Mouse (Mus musculus) midbrain, embryonic 16.5 days (tissue): ENCODE measurements around the gene Per1. TPM values are rescaled to one million over a fixed set of nuclear protein-coding genes. Genes with fewer than 3 reads are reported as not detected.

Experiments
- ATAC-seq: fragments of 200-750 bp; cut with Nextera tagmentation; 2 replicates; pipeline ENCODE4 v1.8.0; 2017; ENCODE audit warnings: moderate TSS enrichment
- H3K27ac ChIP-seq: fragments of 300-500 bp; sonication (generic); 2 replicates; pipeline ENCODE4 v1.5.1; 2014; ENCODE audit warnings: mild to moderate bottlenecking, low read length, mixed read lengths
- H3K27me3 ChIP-seq: fragments of 300-500 bp; sonication (generic); 2 replicates; pipeline ENCODE4 v1.6.1; 2014; ENCODE audit warnings: low read depth, low read length, mixed read lengths; ENCODE audit not compliant: control insufficient read depth, insufficient read depth
- H3K36me3 ChIP-seq: fragments of 300-500 bp; sonication (generic); 2 replicates; pipeline ENCODE4 v1.6.1; 2014; ENCODE audit warnings: mild to moderate bottlenecking, low read length, moderate library complexity, mixed read lengths; ENCODE audit not compliant: control insufficient read depth, insufficient read depth
- H3K4me1 ChIP-seq: fragments of 300-500 bp; sonication (generic); 2 replicates; pipeline ENCODE4 v1.6.1; 2014; ENCODE audit warnings: mild to moderate bottlenecking, low read length, mixed read lengths; ENCODE audit not compliant: control insufficient read depth, insufficient read depth
- H3K4me2 ChIP-seq: fragments of 300-500 bp; sonication (generic); 2 replicates; pipeline ENCODE4 v1.6.1; 2014; ENCODE audit warnings: mild to moderate bottlenecking, low read length, mixed read lengths
- H3K4me3 ChIP-seq: fragments of 300-500 bp; sonication (generic); 2 replicates; pipeline ENCODE4 v1.5.1; 2014; ENCODE audit warnings: low read depth, mild to moderate bottlenecking, low read length, moderate library complexity, mixed read lengths
- H3K9ac ChIP-seq: fragments of 300-500 bp; sonication (generic); 2 replicates; pipeline ENCODE4 v1.6.1; 2014; ENCODE audit warnings: low read depth, low read length, mixed read lengths
- H3K9me3 ChIP-seq: fragments of 300-500 bp; sonication (generic); replicated peaks from 2 replicates; pipeline ENCODE4 v1.6.1; 2014; ENCODE audit warnings: mild to moderate bottlenecking, low read length, mixed read lengths; ENCODE audit not compliant: control insufficient read depth, poor library complexity, severe bottlenecking
- WGBS: fragments of 180-500 bp; shearing (Covaris S2); extraction: QIAGEN DNeasy Blood & Tissue Kit; methylation state at CpG from one replicate; pipeline ENCODE4 v1.1.7; 2014; 5-methylcytosine and 5-hydroxymethylcytosine counted together
- polyA plus RNA-seq: library from polyadenylated mRNA; unstranded; fragments of >200 nt; fragmentation: Nextera tagmentation; extraction: Ambion mirVana; gene quantifications from 2 replicates; pipeline ENCODE4 v1.2.1, GENCODE M21; 2015

Gene Per1
- polyA plus RNA-seq, 1 experiment from 2014 or later, result 12.4 TPM

- Histone ChIP-seq H3K9ac (0 out of 2 replicates have a peak overlapping the region, but pooled peaks have one; percentile 26), H3K4me1 (peaks cover 1% of the 10 kb centered on the region; the same call in 1 of the 2 replicates), H3K27ac (no peak overlapping the region), H3K36me3 (peaks cover 47% of the 10 kb centered on the region), H3K4me2 (no peak overlapping the region), H3K4me3 (no peak overlapping the region), H3K27me3 (no peaks in the 10 kb centered on the region), H3K9me3 (no peaks in the 10 kb centered on the region)
- ATAC-seq, result no peak
- 86% methylated on average over 2 of the region's 2 CpGs for WGBS
Measured at GRCm38 (mm10) chr11:69105796-69106195, 10.8 kb downstream of the Per1 start.

- Histone ChIP-seq H3K4me2 (no peak overlapping the region), H3K27me3 (no peaks in the 10 kb centered on the region), H3K4me1 (0 out of 2 replicates have a peak, but pooled peaks cover 2% of the 10 kb centered on the region), H3K36me3 (peaks cover 45% of the 10 kb centered on the region), H3K9me3 (no peaks in the 10 kb centered on the region), H3K4me3 (no peak overlapping the region), H3K9ac (no peak overlapping the region), H3K27ac (no peak overlapping the region)
- 92% methylated on average over 11 of the region's 11 CpGs for WGBS
- ATAC-seq, result no peak
Measured at GRCm38 (mm10) chr11:69106299-69106698, 11.3 kb downstream of the Per1 start.

GRCm38 (mm10) chr11:69106842-69107241, 11.8 kb downstream of the Per1 start:
- Histone ChIP-seq H3K36me3 (peaks cover 42% of the 10 kb centered on the region), H3K27me3 (no peaks in the 10 kb centered on the region), H3K4me2 (no peak overlapping the region), H3K4me3 (no peak overlapping the region), H3K4me1 (0 out of 2 replicates have a peak, but pooled peaks cover 2% of the 10 kb centered on the region), H3K27ac (no peak overlapping the region), H3K9ac (no peak overlapping the region), H3K9me3 (no peaks in the 10 kb centered on the region)
- 88% methylated on average over 10 of the region's 11 CpGs for WGBS
- no peak for ATAC-seq

- H3K9me3 ChIP-seq, result no peaks in the 10 kb centered on the region
- H3K4me3 ChIP-seq, result no peak overlapping the region
- H3K4me1 ChIP-seq, result 0 out of 2 replicates have a peak, but pooled peaks cover 2% of the 10 kb centered on the region
- no peak overlapping the region for H3K9ac ChIP-seq
- H3K36me3 ChIP-seq, result peaks cover 35% of the 10 kb centered on the region
- H3K4me2 ChIP-seq, result no peak overlapping the region
- no peak for ATAC-seq
- 94% methylated on average over 11 of the region's 11 CpGs for WGBS
- no peaks in the 10 kb centered on the region for H3K27me3 ChIP-seq
- no peak overlapping the region for H3K27ac ChIP-seq
Measured at GRCm38 (mm10) chr11:69107676-69108075, 12.7 kb downstream of the Per1 start.

- no peaks in the 10 kb centered on the region for H3K27me3 ChIP-seq
- peaks cover 29% of the 10 kb centered on the region for H3K36me3 ChIP-seq
- 0 out of 2 replicates have a peak, but pooled peaks cover 2% of the 10 kb centered on the region for H3K4me1 ChIP-seq
- no peak overlapping the region for H3K4me3 ChIP-seq
- no peak overlapping the region for H3K9ac ChIP-seq
- no peaks in the 10 kb centered on the region for H3K9me3 ChIP-seq
- no peak overlapping the region for H3K27ac ChIP-seq
- no peak for ATAC-seq
- WGBS, result 94% methylated on average over 9 of the region's 9 CpGs
- no peak overlapping the region for H3K4me2 ChIP-seq
Measured at GRCm38 (mm10) chr11:69108223-69108622, 13.2 kb downstream of the Per1 start.

GRCm38 (mm10) chr11:69109032-69109900, 14.2 kb downstream of the Per1 start:
- no peak overlapping the region for H3K9ac ChIP-seq
- H3K27me3 ChIP-seq, result no peaks in the 10 kb centered on the region
- H3K4me3 ChIP-seq, result no peak overlapping the region
- ATAC-seq, result no peak
- H3K36me3 ChIP-seq, result peaks cover 20% of the 10 kb centered on the region
- WGBS, result 84% methylated on average over 13 of the region's 13 CpGs
- H3K4me2 ChIP-seq, result no peak overlapping the region
- H3K27ac ChIP-seq, result no peak overlapping the region
- H3K4me1 ChIP-seq, result 0 out of 2 replicates have a peak, but pooled peaks cover 2% of the 10 kb centered on the region
- H3K9me3 ChIP-seq, result no peaks in the 10 kb centered on the region

GRCm38 (mm10) chr11:69110319-69111046, 15.5 kb downstream of the Per1 start:
- Histone ChIP-seq H3K9ac (peak overlapping the region; percentile 51; the same call in 1 of the 2 replicates), H3K36me3 (peaks cover 15% of the 10 kb centered on the region), H3K27me3 (no peaks in the 10 kb centered on the region), H3K4me2 (peak overlapping the region; percentile 67), H3K4me3 (peak overlapping the region; percentile 47), H3K27ac (peak overlapping the region; percentile 14; the same call in 1 of the 2 replicates), H3K9me3 (no peaks in the 10 kb centered on the region), H3K4me1 (0 out of 2 replicates have a peak, but pooled peaks cover 2% of the 10 kb centered on the region)
- WGBS, result under 1% methylated on average over 29 of the region's 30 CpGs
- ATAC-seq, result peak; percentile 57

GRCm38 (mm10) chr11:69111051-69111810, 16.2 kb downstream of the Per1 start:
- Histone ChIP-seq H3K4me1 (0 out of 2 replicates have a peak, but pooled peaks cover 2% of the 10 kb centered on the region), H3K36me3 (peaks cover 10% of the 10 kb centered on the region), H3K4me2 (peak overlapping the region; percentile 67), H3K9me3 (no peaks in the 10 kb centered on the region), H3K4me3 (peak overlapping the region; percentile 47), H3K27ac (no peak overlapping the region), H3K27me3 (no peaks in the 10 kb centered on the region), H3K9ac (peak overlapping the region; percentile 31; the same call in 1 of the 2 replicates)
- no peak for ATAC-seq
- 3% methylated on average over 21 of the region's 21 CpGs for whole genome bisulfite sequencing
